Mouse (Mus musculus) mouse embryonic stem cell (cell line): ENCODE measurements around the gene Scfd2.

Source experiments
- in situ Hi-C, 2 experiments: fragments of 300-500 bp; cut with MboI; formaldehyde crosslinking; loops; 1 replicate in 1 of 2; 3 replicates in 1 of 2; pipeline ENCODE4 v1.14.3; 2019 to 2020; ENCODE audit warnings: low sequenced_read_pairs in 2 of 2, low pct_unique_long_range_greater_than_20kb in 1 of 2, mixed read lengths in 1 of 2; ENCODE audit not compliant: unreplicated experiment in 1 of 2

The Scfd2 gene

GRCm38 (mm10) chr5:74205509-74205908 is 326.1 kb downstream of the Scfd2 start:
- in situ Hi-C loops = no loop called here

- in situ Hi-C loops = no loop called here
Measured at GRCm38 (mm10) chr5:74204465-74204864, 327.1 kb downstream of the Scfd2 start.

- in situ Hi-C loops = no loop called here
Measured at GRCm38 (mm10) chr5:74202515-74202914, 329.0 kb downstream of the Scfd2 start.

- in situ Hi-C loops = no loop called here
Measured at GRCm38 (mm10) chr5:74201570-74202357, 329.8 kb downstream of the Scfd2 start.

GRCm38 (mm10) chr5:74200481-74200880 is 331.1 kb downstream of the Scfd2 start:
- in situ Hi-C loops = no loop called here

GRCm38 (mm10) chr5:74199793-74200192 is 331.8 kb downstream of the Scfd2 start:
- in situ Hi-C loops = no loop called here

- in situ Hi-C loops = no loop called here
Measured at GRCm38 (mm10) chr5:74198446-74198845, 333.1 kb downstream of the Scfd2 start.

GRCm38 (mm10) chr5:74197541-74198330 is 333.8 kb downstream of the Scfd2 start:
- in situ Hi-C loops = no loop called here

GRCm38 (mm10) chr5:74196307-74196618 is 335.3 kb downstream of the Scfd2 start:
- in situ Hi-C loops = no loop called here

- in situ Hi-C loops = no loop called here
Measured at GRCm38 (mm10) chr5:74195614-74196306, 335.8 kb downstream of the Scfd2 start.

- in situ Hi-C loops = no loop called here
Measured at GRCm38 (mm10) chr5:74194841-74195613, 336.5 kb downstream of the Scfd2 start, which contains the start of gene Rasl11b. TSS of gene Rasl11b (plus strand) at chr5:74195286.

- in situ Hi-C loops = no loop called here
Measured at GRCm38 (mm10) chr5:74194027-74194840, 337.3 kb downstream of the Scfd2 start.

- in situ Hi-C loops = no loop called here
Measured at GRCm38 (mm10) chr5:74193626-74194025, 337.9 kb downstream of the Scfd2 start.

GRCm38 (mm10) chr5:74193008-74193407 is 338.6 kb downstream of the Scfd2 start:
- in situ Hi-C loops = no loop called here

- in situ Hi-C loops = no loop called here
Measured at GRCm38 (mm10) chr5:74190911-74191310, 340.6 kb downstream of the Scfd2 start.

GRCm38 (mm10) chr5:74190161-74190491 is 341.4 kb downstream of the Scfd2 start:
- in situ Hi-C loops = no loop called here

GRCm38 (mm10) chr5:74189484-74190160 is 341.9 kb downstream of the Scfd2 start:
- in situ Hi-C loops = no loop called here
